8 mouse cellular contexts compared by ENCODE assay signal in genomic region chr10:63382372-63383279, GRCm38 (mm10). TPM values are rescaled to one million over a fixed set of nuclear protein-coding genes. Genes with fewer than 3 reads are reported as not detected.
DNase-seq lines count a peak whose midpoint lies in the region; ATAC-seq and TF ChIP-seq lines count a peak whose summit lies in the region.

Dnajc12 (plus strand) TSS chr10:63382443.

- peak; percentile 42 to 92; a peak in 3 of 4 replicates for TF ChIP-seq POLR2A in MEL (IDR thresholded peaks at IDR 0.05; ENCODE audit: control insufficient read depth in 1 of 2, insufficient read depth in 1 of 2, low read depth in 1 of 2, low read length in 2 of 2, poor library complexity in 1 of 2)
- peak; percentile 96 for TF ChIP-seq POLR2A in cerebellum, adult 2 months (IDR thresholded peaks at IDR 0.05; ENCODE audit: borderline replicate concordance, insufficient read depth, low read length)

- peak; percentile 65 to 89 (median 76) for TF ChIP-seq CTCF in MEL (IDR thresholded peaks at IDR 0.05 in 2 of 3, conservative IDR thresholded peaks at IDR 0.05 in 1 of 3; ENCODE audit: control insufficient read depth in 1 of 3, insufficient read depth in 1 of 3, low read depth in 2 of 3, low read length in 3 of 3, poor library complexity in 1 of 3, severe bottlenecking in 1 of 3)
- peak; percentile 81 for TF ChIP-seq CTCF in cerebellum, adult 2 months (IDR thresholded peaks at IDR 0.05; ENCODE audit: borderline replicate concordance, insufficient read depth, low read depth, low read length)
- TF ChIP-seq CTCF in forebrain, postnatal 0 days (IDR thresholded peaks at IDR 0.05; ENCODE audit: low read depth) = peak; percentile 84

- no peaks in the 10 kb centered on the region for H3K9me3 ChIP-seq in MEL (replicated peaks; ENCODE audit: insufficient read depth, low read length)
- H3K9me3 ChIP-seq in forebrain, postnatal 0 days (ENCODE audit: low read length) = no peaks in the 10 kb centered on the region
- H3K9me3 ChIP-seq in lung, embryonic 15.5 days = no peaks in the 10 kb centered on the region

- TF ChIP-seq EP300 in MEL (IDR thresholded peaks at IDR 0.05; ENCODE audit: low read depth in 1 of 2, low read length in 2 of 2) = no peak

- H3K4me2 ChIP-seq in forebrain, postnatal 0 days (ENCODE audit: low read depth) = peak within 1 kb of the TSS; percentile 79
- peak within 1 kb of the TSS; percentile 84 for H3K4me2 ChIP-seq in lung, embryonic 15.5 days

- under 1% methylated on average over 28 of the region's 28 CpGs for WGBS in cerebellum, adult 2 months
- WGBS in forebrain, postnatal 0 days = under 1% methylated on average over 28 of the region's 28 CpGs
- under 1% methylated on average over 28 of the region's 28 CpGs for WGBS in lung, embryonic 15.5 days

- H3K36me3 ChIP-seq in MEL (ENCODE audit: control insufficient read depth in 1 of 2, insufficient read depth in 2 of 2, low read length in 2 of 2) = peaks cover 0 to 3% of the 10 kb centered on the region in 2 experiments; a peak in 2 of 4 replicates
- no peaks in the 10 kb centered on the region for H3K36me3 ChIP-seq in forebrain, postnatal 0 days (ENCODE audit: insufficient read depth)
- no peaks in the 10 kb centered on the region for H3K36me3 ChIP-seq in lung, embryonic 15.5 days

- no peaks in the 10 kb centered on the region for H3K79me2 ChIP-seq in MEL (ENCODE audit: control insufficient read depth, insufficient read depth, low read length, poor library complexity)

- H3K27me3 ChIP-seq in MEL (ENCODE audit: control insufficient read depth in 1 of 2, insufficient read depth in 2 of 2, low read length in 2 of 2) = no peaks in the 10 kb centered on the region
- no peaks in the 10 kb centered on the region for H3K27me3 ChIP-seq in cerebellum, adult 2 months (ENCODE audit: control insufficient read depth, insufficient read depth, low read length)
- H3K27me3 ChIP-seq in forebrain, postnatal 0 days (ENCODE audit: insufficient read depth, low read length) = no peaks in the 10 kb centered on the region
- no peaks in the 10 kb centered on the region for H3K27me3 ChIP-seq in lung, embryonic 15.5 days

- peak within 1 kb of the TSS; percentile 56 for H3K27ac ChIP-seq in MEL (ENCODE audit: control insufficient read depth, low read depth, low read length)
- H3K27ac ChIP-seq in cerebellum, adult 2 months (ENCODE audit: insufficient read depth, low read length) = peak within 1 kb of the TSS; percentile 63
- H3K27ac ChIP-seq in forebrain, postnatal 0 days (ENCODE audit: low read depth, low read length) = peak within 1 kb of the TSS; percentile 60; the same call in 1 of the 2 replicates
- H3K27ac ChIP-seq in lung, embryonic 15.5 days = 0 out of 2 replicates have a peak within 1 kb of the TSS, but pooled peaks have one; percentile 6

- ATAC-seq in forebrain, postnatal 0 days = peak; percentile 99
- peak; percentile 92 for ATAC-seq in lung, embryonic 15.5 days (ENCODE audit: borderline replicate concordance, extremely low read depth, low FRiP score, low TSS enrichment)

- peaks cover 0 to 3% of the 10 kb centered on the region in 2 experiments; a peak in 1 of 4 replicates for H3K4me1 ChIP-seq in MEL (ENCODE audit: control insufficient read depth in 1 of 2, insufficient read depth in 2 of 2, low read length in 2 of 2)
- H3K4me1 ChIP-seq in cerebellum, adult 2 months (ENCODE audit: control insufficient read depth, insufficient read depth, low read length) = no peaks in the 10 kb centered on the region; the same call in 1 of the 2 replicates
- 0 out of 2 replicates have a peak, but pooled peaks cover 6% of the 10 kb centered on the region for H3K4me1 ChIP-seq in forebrain, postnatal 0 days (ENCODE audit: insufficient read depth)
- peaks cover 9% of the 10 kb centered on the region; the same call in 1 of the 2 replicates for H3K4me1 ChIP-seq in lung, embryonic 15.5 days

- peak; percentile 87 for TF ChIP-seq RAD21 in MEL (IDR thresholded peaks at IDR 0.05; ENCODE audit: low read depth, low read length)

- H3K4me3 ChIP-seq in MEL (ENCODE audit: control insufficient read depth in 1 of 2, insufficient read depth in 1 of 2, low read depth in 2 of 2, low read length in 2 of 2) = peak within 1 kb of the TSS; percentile 58 to 72
- peak within 1 kb of the TSS; percentile 90 for H3K4me3 ChIP-seq in cerebellum, adult 2 months (replicated peaks; ENCODE audit: insufficient read depth, low read depth, low read length)
- H3K4me3 ChIP-seq in forebrain, postnatal 0 days (ENCODE audit: low read depth, low read length) = peak within 1 kb of the TSS; percentile 56
- H3K4me3 ChIP-seq in lung, embryonic 15.5 days = peak within 1 kb of the TSS; percentile 55

- peak within 1 kb of the TSS; percentile 75 for H3K9ac ChIP-seq in MEL (ENCODE audit: control insufficient read depth, low read depth, low read length, poor library complexity, severe bottlenecking)
- H3K9ac ChIP-seq in forebrain, postnatal 0 days = peak within 1 kb of the TSS; percentile 59
- peak within 1 kb of the TSS; percentile 53 for H3K9ac ChIP-seq in lung, embryonic 15.5 days

- DNase-seq in MEL (ENCODE audit: low read depth, low spot score) = peak; percentile 99
- peak; percentile 76 to 92 for DNase-seq in cerebellum, adult 2 months
- DNase-seq in forebrain, postnatal 0 days = peak; percentile 97
- DNase-seq in heart, postnatal 4 days = peak; percentile 82
- peak; percentile 78 to 83 for DNase-seq in layer of hippocampus, adult 8-10 months (ENCODE audit: low spot score in 2 of 2)
- peak; percentile 77 for DNase-seq in ovary, adult 18-20 months (ENCODE audit: low spot score)
- DNase-seq in thymus, postnatal 0 days (ENCODE audit: low spot score) = peak; percentile 96

TF ChIP-seq in MEL, 35 proteins besides CTCF, POLR2A, EP300 and RAD21 (continues in another document):
- peak; percentile 93 for TF ChIP-seq CHD2 (IDR thresholded peaks at IDR 0.05; ENCODE audit: low read length)
- peak; percentile 90 for TF ChIP-seq ZNF384 (IDR thresholded peaks at IDR 0.05; ENCODE audit: low read depth, low read length)
- TF ChIP-seq ELF1 (IDR thresholded peaks at IDR 0.05; ENCODE audit: low read depth, low read length) = peak; percentile 95
- no peak for TF ChIP-seq MEF2A (IDR thresholded peaks at IDR 0.05; ENCODE audit: extremely low read depth, insufficient replicate concordance, low read depth, low read length, poor library complexity, severe bottlenecking)
- TF ChIP-seq ZC3H11A (IDR thresholded peaks at IDR 0.05; ENCODE audit: low read depth, low read length) = peak; percentile 46
- TF ChIP-seq KAT2A (conservative IDR thresholded peaks at IDR 0.05; ENCODE audit: low read depth, low read length) = peak; percentile 89
- TF ChIP-seq MAX (IDR thresholded peaks at IDR 0.05; ENCODE audit: low read length) = peak; percentile 63; the same call in 1 of the 2 replicates
- TF ChIP-seq TBP (IDR thresholded peaks at IDR 0.05; ENCODE audit: low read depth, low read length) = peak; percentile 98
- 0 out of 2 replicates have a peak, but pooled peaks have one; percentile 15 for TF ChIP-seq NRF1 (IDR thresholded peaks at IDR 0.05; ENCODE audit: insufficient read depth, low read depth, low read length, poor library complexity, severe bottlenecking)
- peak; percentile 87 for TF ChIP-seq SIN3A (IDR thresholded peaks at IDR 0.05; ENCODE audit: low read length)
- TF ChIP-seq BHLHE40 (IDR thresholded peaks at IDR 0.05; ENCODE audit: borderline replicate concordance, low read depth, low read length) = no peak
- TF ChIP-seq MXI1 (IDR thresholded peaks at IDR 0.05; ENCODE audit: low read depth, low read length) = peak; percentile 83
- TF ChIP-seq POLR2AphosphoS5 (IDR thresholded peaks at IDR 0.05; ENCODE audit: borderline replicate concordance, low read depth, low read length) = no peak
- no peak for TF ChIP-seq GABPA (IDR thresholded peaks at IDR 0.05; ENCODE audit: low read depth, low read length)
- peak; percentile 87 for TF ChIP-seq MYC (IDR thresholded peaks at IDR 0.05; ENCODE audit: low read depth, low read length)
- TF ChIP-seq ZMIZ1 (IDR thresholded peaks at IDR 0.05; ENCODE audit: low read depth, low read length) = peak; percentile 74
- peak; percentile 71; the same call in 1 of the 2 replicates for TF ChIP-seq POLR2AphosphoS2 (IDR thresholded peaks at IDR 0.05; ENCODE audit: low read length)
- TF ChIP-seq JUND (IDR thresholded peaks at IDR 0.05; ENCODE audit: low read depth, low read length) = no peak
- TF ChIP-seq HCFC1 (IDR thresholded peaks at IDR 0.05; ENCODE audit: low read depth, low read length) = peak; percentile 98
- peak; percentile 59; the same call in 1 of the 2 replicates for TF ChIP-seq TCF12 (IDR thresholded peaks at IDR 0.05; ENCODE audit: low read depth, low read length)
- TF ChIP-seq E2F4 (IDR thresholded peaks at IDR 0.05; ENCODE audit: borderline replicate concordance, low read depth, low read length) = no peak
- TF ChIP-seq RCOR1 (IDR thresholded peaks at IDR 0.05; ENCODE audit: low read depth, low read length) = no peak
- TF ChIP-seq USF2 (IDR thresholded peaks at IDR 0.05; ENCODE audit: borderline replicate concordance in 1 of 2, insufficient read depth in 1 of 2, low read depth in 1 of 2, low read length in 2 of 2) = no peak
- no peak for TF ChIP-seq GATA1 (IDR thresholded peaks at IDR 0.05; ENCODE audit: low read depth, low read length)
- TF ChIP-seq ZKSCAN1 (IDR thresholded peaks at IDR 0.05; ENCODE audit: low read depth, low read length) = no peak
- no peak for TF ChIP-seq TAL1 (IDR thresholded peaks at IDR 0.05; ENCODE audit: low read length)
- peak; percentile 39; the same call in 1 of the 2 replicates for TF ChIP-seq USF1 (IDR thresholded peaks at IDR 0.05; ENCODE audit: low read depth, low read length)
- TF ChIP-seq NELFE (IDR thresholded peaks at IDR 0.05; ENCODE audit: low read depth, low read length) = peak; percentile 86
- TF ChIP-seq CHD1 (IDR thresholded peaks at IDR 0.05; ENCODE audit: low read depth, low read length) = 0 out of 2 replicates have a peak, but pooled peaks have one; percentile 22

RNA-seq across cellular contexts. Expression of gene Dnajc12, which starts in this region (rescaled TPM):
- 2.7 and 2.9 TPM in 2 replicates for total RNA-seq in MEL (2012; rRNA removed)
- 1 to 10 TPM in 1 of 2 experiments, not detected in 1; 7.3 TPM for polyA plus RNA-seq in MEL (2012; ENCODE audit: insufficient read depth in 1 of 2, insufficient read length in 2 of 2, low read depth in 1 of 2, low replicate concordance in 2 of 2, missing spikeins in 1 of 2)
- polyA plus RNA-seq in cerebellum, adult 2 months (2012; rRNA removed) = 32.1 and 34.2 TPM in 2 replicates
- total RNA-seq in forebrain, postnatal 0 days (2014; rRNA removed) = 5.6 and 8.4 TPM in 2 replicates
- polyA plus RNA-seq in forebrain, postnatal 0 days (2015; fragmentation: Nextera tagmentation; extraction: Ambion mirVana) = 8.0 and 11.0 TPM in 2 replicates
- 1 to 10 TPM; 5.5 to 8.7 TPM for total RNA-seq in heart, postnatal 4 days (2021)
- total RNA-seq in layer of hippocampus, adult 8-10 months (2022) = 10 to 100 TPM; 17.6 to 25.0 (median 24.7) TPM
- polyA plus RNA-seq in lung, embryonic 15.5 days (2015; fragmentation: Nextera tagmentation; extraction: Ambion mirVana) = 13.3 and 13.6 TPM in 2 replicates
- 10.7 and 11.1 TPM in 2 replicates for polyA plus RNA-seq in thymus, postnatal 0 days (2015; fragmentation: Nextera tagmentation; extraction: Ambion mirVana)

Comparison
In these comparisons a context has a peak if more than half of its experiments do, and no peak if none do; other contexts are left out.
1. Peak in every context shown above with its lines: DNase-seq, ATAC-seq, H3K4me3 ChIP-seq and H3K27ac ChIP-seq.
2. H3K27ac ChIP-seq: peak in every context shown above with its lines; median percentile 63 in cerebellum, adult 2 months; 60 in forebrain, postnatal 0 days; 56 in MEL; 6 in lung, embryonic 15.5 days.